Mouse (Mus musculus) embryonic fibroblast, embryonic 13.5 days (primary cell): Measurements from ENCODE around the gene Strbp. TPM values are rescaled to one million over a fixed set of nuclear protein-coding genes. Genes with fewer than 3 reads are reported as not detected.

Experiments used
- H3K27ac ChIP-seq: 2 replicates; pipeline ENCODE4 v1.5.1; 2012; ENCODE audit warnings: low read length, control low read depth, inconsistent platforms; ENCODE audit not compliant: insufficient read depth
- H3K4me1 ChIP-seq: 2 replicates; pipeline ENCODE4 v1.6.1; 2011; ENCODE audit warnings: low read length; ENCODE audit not compliant: control insufficient read depth, insufficient read depth
- H3K4me3 ChIP-seq: 2 replicates; pipeline ENCODE4 v1.5.1; 2011; ENCODE audit warnings: mild to moderate bottlenecking, control low read depth, low read length; ENCODE audit not compliant: insufficient read depth
- CTCF ChIP-seq: IDR thresholded peaks from 2 replicates; pipeline ENCODE4 v1.5.1; 2011; ENCODE audit warnings: mild to moderate bottlenecking, control low read depth, low read length, moderate library complexity, borderline replicate concordance; ENCODE audit not compliant: insufficient read depth
- POLR2A ChIP-seq: IDR thresholded peaks from 2 replicates; pipeline ENCODE4 v1.6.1; 2011; ENCODE audit warnings: low read depth, mild to moderate bottlenecking, control low read depth, low read length, moderate library complexity
- polyA plus RNA-seq: library from polyadenylated mRNA; stranded (reverse); fragments of >200 nt; gene quantifications from 2 replicates; pipeline ENCODE4 v1.2.4, GENCODE M21; 2011; ENCODE audit warnings: low read depth; ENCODE audit not compliant: missing spikeins, insufficient read length

Gene Strbp
- polyA plus RNA-seq, result 23.0 and 36.1 TPM in 2 replicates

GRCm38 (mm10) chr2:37703230-37703954, at the start of gene Strbp:
TSS of gene Strbp (minus strand) at chr2:37703859.
- Histone ChIP-seq H3K27ac (no peak within 1 kb of the TSS), H3K4me1 (no peaks in the 10 kb centered on the region), H3K4me3 (peak within 1 kb of the TSS; percentile 85)
- no peak for TF ChIP-seq CTCF
- TF ChIP-seq POLR2A, result peak; percentile 23; the same call in 1 of the 2 replicates

GRCm38 (mm10) chr2:37751114-37751513, 47.5 kb upstream of the Strbp start:
- TF ChIP-seq CTCF (no peak), POLR2A (no peak)
- no peak overlapping the region for H3K4me3 ChIP-seq
- H3K27ac ChIP-seq, result no peak overlapping the region
- peaks cover 12% of the 10 kb centered on the region for H3K4me1 ChIP-seq

- Histone ChIP-seq H3K4me3 (no peak overlapping the region), H3K4me1 (peaks cover 12% of the 10 kb centered on the region), H3K27ac (peak overlapping the region; percentile 80)
- TF ChIP-seq POLR2A (no peak), CTCF (no peak)
Observed at GRCm38 (mm10) chr2:37749323-37749722, 45.7 kb upstream of the Strbp start.

- Histone ChIP-seq H3K4me1 (peaks cover 12% of the 10 kb centered on the region), H3K27ac (peak overlapping the region; percentile 80), H3K4me3 (no peak overlapping the region)
- TF ChIP-seq POLR2A, result no peak
Observed at GRCm38 (mm10) chr2:37748442-37749066, 44.9 kb upstream of the Strbp start.

GRCm38 (mm10) chr2:37747909-37748308, 44.2 kb upstream of the Strbp start:
- no peak for TF ChIP-seq POLR2A
- no peak for TF ChIP-seq CTCF
- Histone ChIP-seq H3K27ac (peak overlapping the region; percentile 80), H3K4me1 (peaks cover 12% of the 10 kb centered on the region), H3K4me3 (no peak overlapping the region)

GRCm38 (mm10) chr2:37746293-37747049, 42.8 kb upstream of the Strbp start:
- no peak overlapping the region for H3K27ac ChIP-seq
- no peak overlapping the region for H3K4me3 ChIP-seq
- TF ChIP-seq POLR2A (no peak), CTCF (no peak)
- peaks cover 12% of the 10 kb centered on the region for H3K4me1 ChIP-seq

- Histone ChIP-seq H3K27ac (no peak overlapping the region), H3K4me1 (peaks cover 12% of the 10 kb centered on the region), H3K4me3 (no peak overlapping the region)
- TF ChIP-seq CTCF (no peak), POLR2A (no peak)
Observed at GRCm38 (mm10) chr2:37744773-37745395, 41.2 kb upstream of the Strbp start.

GRCm38 (mm10) chr2:37741806-37742554, 38.3 kb upstream of the Strbp start:
- H3K27ac ChIP-seq, result no peak overlapping the region
- TF ChIP-seq CTCF (no peak; the same call in 1 of the 2 replicates), POLR2A (no peak)
- no peak overlapping the region for H3K4me3 ChIP-seq
- no peaks in the 10 kb centered on the region for H3K4me1 ChIP-seq

- Histone ChIP-seq H3K4me1 (no peaks in the 10 kb centered on the region), H3K4me3 (no peak overlapping the region), H3K27ac (no peak overlapping the region)
- TF ChIP-seq POLR2A (no peak), CTCF (no peak)
Observed at GRCm38 (mm10) chr2:37735807-37736188, 32.1 kb upstream of the Strbp start.
